Mouse (Mus musculus): Measurements from ENCODE around the gene Cep89. TPM values are rescaled to one million over a fixed set of nuclear protein-coding genes. Genes with fewer than 3 reads are reported as not detected.
A peak's percentile ranks its signal among the peaks of the same experiment; 100 is the strongest.

The Cep89 gene
- polyA plus RNA-seq (2012; rRNA removed): 16.7 and 17.2 TPM in 2 replicates

DNA sequence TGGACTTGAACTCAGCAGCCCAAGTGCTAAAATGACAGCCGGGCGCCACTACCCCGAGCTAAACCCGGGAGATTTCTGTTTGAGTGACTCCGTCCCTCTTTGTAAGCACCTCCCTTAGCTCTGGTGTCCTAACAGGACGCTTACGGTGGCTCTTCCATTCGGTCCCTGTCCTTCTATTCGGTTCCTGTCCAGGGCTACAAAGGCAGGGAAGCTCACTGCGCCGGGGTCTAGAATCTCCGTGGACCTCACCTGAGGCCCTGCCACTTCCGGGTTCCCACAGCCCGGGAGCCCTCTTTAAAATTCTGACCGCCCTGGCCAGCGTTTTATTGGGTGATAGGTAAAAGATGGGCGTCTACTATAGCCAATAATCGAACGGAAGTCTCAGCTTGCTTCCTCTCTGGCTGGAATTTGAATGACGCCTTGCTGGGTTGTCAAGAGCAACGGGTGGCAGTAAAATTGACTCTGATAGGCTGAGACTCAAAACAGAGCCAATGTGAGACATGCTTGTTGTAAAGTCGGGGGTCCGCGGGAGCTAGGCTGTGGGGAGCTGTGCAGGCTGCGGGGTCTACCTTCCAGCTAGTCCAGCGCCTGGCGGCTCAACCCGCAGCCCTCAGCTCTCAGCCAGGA lies at the start of gene Cep89, which contains the start of gene Faap24:
Cep89 (plus strand) TSS at position 494 of the 627 bp plus-strand sequence.
Faap24 (minus strand) TSS at position 295 of the 627 bp plus-strand sequence.
- peak; percentile 53; the same call in 1 of the 2 replicates for TF ChIP-seq POLR2A (IDR thresholded peaks at IDR 0.05; ENCODE audit: borderline replicate concordance, insufficient read depth, low read length)
- no peak for TF ChIP-seq CTCF (IDR thresholded peaks at IDR 0.05; ENCODE audit: borderline replicate concordance, insufficient read depth, low read depth, low read length)
- peak; percentile 98 to 99 for DNase-seq
- no peaks in the 10 kb centered on the region for H3K27me3 ChIP-seq (ENCODE audit: control insufficient read depth, insufficient read depth, low read length)
- peaks cover 6% of the 10 kb centered on the region; the same call in 1 of the 2 replicates for H3K4me1 ChIP-seq (ENCODE audit: control insufficient read depth, insufficient read depth, low read length)
- peak within 1 kb of the TSS; percentile 96 for H3K4me3 ChIP-seq (replicated peaks; ENCODE audit: insufficient read depth, low read depth, low read length)
- no peak within 1 kb of the TSS for H3K27ac ChIP-seq (ENCODE audit: insufficient read depth, low read length)
- under 1% methylated on average over 28 of the region's 28 CpGs for WGBS

DNA sequence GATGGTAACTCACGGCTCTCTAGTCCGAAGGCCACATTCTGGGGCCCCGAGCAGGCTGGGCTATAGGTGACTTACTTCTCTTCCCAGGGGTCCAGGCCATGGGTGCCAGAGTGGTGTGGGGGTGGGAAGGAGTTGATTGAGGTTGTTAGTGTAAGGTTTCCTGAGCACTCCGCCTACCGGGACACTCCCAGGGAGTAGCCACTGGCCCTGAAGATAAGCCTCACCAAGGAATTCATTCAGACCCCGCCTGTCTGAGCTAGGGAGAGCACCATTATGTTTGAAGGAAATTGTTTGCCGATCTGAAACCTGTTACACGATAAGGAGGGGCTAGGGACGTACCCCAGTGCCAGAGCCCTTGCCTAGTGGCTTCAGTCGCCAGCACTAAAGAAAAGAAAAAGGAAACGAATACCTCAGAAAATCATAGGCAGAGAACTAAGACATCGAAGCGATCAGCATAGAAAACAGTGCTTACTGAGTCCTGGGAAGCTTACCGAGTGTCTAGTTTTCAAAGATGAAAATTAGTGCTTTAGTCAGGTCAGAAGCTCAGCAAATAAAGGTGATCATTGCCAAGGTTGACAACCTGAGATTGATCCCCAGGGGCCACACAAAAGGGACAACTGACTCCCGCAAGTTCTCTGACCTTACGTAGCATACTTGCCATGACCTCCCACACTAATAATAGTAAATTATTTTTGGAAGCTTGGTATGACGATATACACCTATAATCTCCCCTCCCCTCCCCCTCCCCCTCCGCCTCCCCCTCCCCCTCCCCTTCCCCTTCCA lies 48.7 kb upstream of the Cep89 start:
- no peak for TF ChIP-seq POLR2A (IDR thresholded peaks at IDR 0.05; ENCODE audit: borderline replicate concordance, insufficient read depth, low read length)
- no peak overlapping the region for H3K4me3 ChIP-seq (replicated peaks; ENCODE audit: insufficient read depth, low read depth, low read length)
- WGBS: 79% methylated on average over 18 of the region's 18 CpGs
- no peaks in the 10 kb centered on the region for H3K27me3 ChIP-seq (ENCODE audit: control insufficient read depth, insufficient read depth, low read length)
- no peaks in the 10 kb centered on the region for H3K4me1 ChIP-seq (ENCODE audit: control insufficient read depth, insufficient read depth, low read length)
- H3K27ac ChIP-seq (ENCODE audit: insufficient read depth, low read length): no peak overlapping the region
- no peak for DNase-seq

DNA sequence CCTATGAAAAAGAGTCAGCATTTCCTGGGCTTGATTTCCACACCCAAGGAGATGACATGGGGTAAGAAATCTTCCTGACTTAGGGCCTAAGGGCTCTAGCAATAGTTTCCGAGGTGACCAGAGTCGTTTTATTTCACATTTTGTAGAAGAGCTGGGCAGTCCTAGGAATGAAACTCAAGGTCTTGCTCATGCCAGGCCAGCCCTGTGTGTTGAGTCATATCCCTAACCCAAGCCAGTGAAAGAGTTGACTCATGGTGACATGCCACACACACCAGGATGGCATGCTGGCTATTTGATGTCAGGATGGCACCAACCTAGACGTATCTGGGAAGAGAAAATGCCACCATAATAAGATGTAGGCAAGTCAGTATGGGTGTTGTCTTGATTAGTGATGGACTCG lies 47.8 kb upstream of the Cep89 start:
- Histone ChIP-seq H3K4me3 (replicated peaks; ENCODE audit: insufficient read depth, low read depth, low read length) (no peak overlapping the region), H3K4me1 (ENCODE audit: control insufficient read depth, insufficient read depth, low read length) (no peaks in the 10 kb centered on the region), H3K27me3 (ENCODE audit: control insufficient read depth, insufficient read depth, low read length) (no peaks in the 10 kb centered on the region), H3K27ac (ENCODE audit: insufficient read depth, low read length) (no peak overlapping the region)
- 71% methylated on average over 4 of the region's 4 CpGs for WGBS
- TF ChIP-seq CTCF (IDR thresholded peaks at IDR 0.05; ENCODE audit: borderline replicate concordance, insufficient read depth, low read depth, low read length) (no peak), POLR2A (IDR thresholded peaks at IDR 0.05; ENCODE audit: borderline replicate concordance, insufficient read depth, low read length) (no peak)
- DNase-seq: no peak

DNA sequence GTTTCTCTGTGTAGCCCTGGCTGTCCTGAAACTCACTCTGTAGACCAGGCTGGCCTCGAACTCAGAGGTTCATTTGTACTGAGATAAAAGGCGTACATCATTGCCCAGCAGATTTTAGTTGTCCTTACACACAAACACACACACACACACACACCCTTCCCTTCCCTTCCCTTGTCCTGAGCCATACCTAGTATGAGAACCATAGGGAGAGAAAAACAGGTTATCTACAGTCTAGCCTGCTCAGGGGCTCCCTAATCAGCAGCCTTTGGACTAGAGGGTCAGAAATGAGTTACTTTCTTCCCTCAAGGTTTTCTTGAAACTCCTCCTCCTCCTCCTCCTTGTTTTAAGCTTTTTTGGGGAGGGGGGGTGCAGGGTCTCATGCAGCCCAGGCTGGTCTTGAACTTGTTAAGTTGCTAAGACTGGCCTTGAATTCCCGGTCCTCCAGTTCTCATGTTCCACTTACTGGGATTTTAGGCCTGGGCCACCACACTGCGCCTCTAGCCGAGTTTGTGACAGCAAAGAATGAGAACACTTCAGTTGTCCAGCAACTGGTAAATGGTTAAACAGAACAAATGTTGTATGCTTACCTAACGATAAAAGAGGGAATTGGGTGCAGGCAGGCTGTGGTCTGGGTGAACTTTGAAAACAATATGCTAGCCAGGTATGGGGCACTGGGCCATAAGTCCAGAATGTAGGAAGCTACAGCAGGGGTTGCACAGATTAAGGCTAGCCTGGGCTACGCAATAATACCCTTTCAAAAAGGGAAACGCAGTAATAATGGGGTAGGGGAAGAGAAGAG lies 46.8 kb upstream of the Cep89 start:
- Histone ChIP-seq H3K4me1 (ENCODE audit: control insufficient read depth, insufficient read depth, low read length) (no peaks in the 10 kb centered on the region), H3K27ac (ENCODE audit: insufficient read depth, low read length) (no peak overlapping the region), H3K4me3 (replicated peaks; ENCODE audit: insufficient read depth, low read depth, low read length) (no peak overlapping the region), H3K27me3 (ENCODE audit: control insufficient read depth, insufficient read depth, low read length) (no peaks in the 10 kb centered on the region)
- no peak for TF ChIP-seq CTCF (IDR thresholded peaks at IDR 0.05; ENCODE audit: borderline replicate concordance, insufficient read depth, low read depth, low read length)
- TF ChIP-seq POLR2A (IDR thresholded peaks at IDR 0.05; ENCODE audit: borderline replicate concordance, insufficient read depth, low read length): no peak
- 88% methylated on average over 8 of the region's 8 CpGs for WGBS
- DNase-seq: no peak

DNA sequence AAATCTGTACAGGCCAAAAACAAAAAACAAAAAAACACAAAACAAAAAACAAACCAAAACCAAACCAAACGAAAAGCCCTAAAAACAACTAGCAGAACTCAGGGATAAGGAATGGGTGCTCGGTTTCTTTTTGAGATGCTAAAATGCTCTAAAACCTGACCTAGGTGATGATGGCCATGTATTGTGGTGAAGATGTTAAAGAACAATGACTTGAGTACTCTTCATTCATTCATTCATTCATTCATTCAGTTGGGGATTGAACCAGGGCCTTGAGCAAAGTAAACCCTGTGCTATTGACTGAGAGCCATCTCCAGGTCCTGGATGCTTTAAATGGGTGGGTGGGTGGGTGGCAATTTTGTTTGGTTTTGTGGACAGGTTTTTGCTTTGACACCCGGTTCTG lies 45.7 kb upstream of the Cep89 start:
- TF ChIP-seq POLR2A (IDR thresholded peaks at IDR 0.05; ENCODE audit: borderline replicate concordance, insufficient read depth, low read length) (no peak), CTCF (IDR thresholded peaks at IDR 0.05; ENCODE audit: borderline replicate concordance, insufficient read depth, low read depth, low read length) (no peak)
- no peak overlapping the region for H3K4me3 ChIP-seq (replicated peaks; ENCODE audit: insufficient read depth, low read depth, low read length)
- no peaks in the 10 kb centered on the region for H3K4me1 ChIP-seq (ENCODE audit: control insufficient read depth, insufficient read depth, low read length)
- no peak overlapping the region for H3K27ac ChIP-seq (ENCODE audit: insufficient read depth, low read length)
- H3K27me3 ChIP-seq (ENCODE audit: control insufficient read depth, insufficient read depth, low read length): no peaks in the 10 kb centered on the region
- no peak for DNase-seq
- 90% methylated on average over 3 of the region's 3 CpGs for WGBS

DNA sequence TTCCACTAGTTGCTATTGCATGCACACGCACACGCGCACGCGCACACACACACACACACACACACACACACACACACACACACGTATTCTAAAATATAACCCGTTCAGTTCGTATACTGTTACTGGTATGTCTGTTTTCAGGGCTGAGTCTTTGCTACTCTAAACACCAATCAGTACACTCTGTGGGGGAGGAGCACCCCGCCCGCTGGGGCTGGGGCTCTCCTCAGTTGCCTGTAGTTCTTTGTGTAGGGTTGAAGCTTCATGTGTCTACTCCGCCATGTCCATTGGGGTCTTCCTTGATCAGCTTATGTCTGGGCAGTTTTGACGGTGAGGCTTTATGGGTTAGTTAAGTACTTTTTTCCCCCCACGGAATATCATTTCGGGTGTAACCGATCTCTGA lies 43.5 kb upstream of the Cep89 start:
- 94% methylated on average over 15 of the region's 15 CpGs for WGBS
- TF ChIP-seq CTCF (IDR thresholded peaks at IDR 0.05; ENCODE audit: borderline replicate concordance, insufficient read depth, low read depth, low read length) (no peak), POLR2A (IDR thresholded peaks at IDR 0.05; ENCODE audit: borderline replicate concordance, insufficient read depth, low read length) (no peak)
- no peak overlapping the region for H3K4me3 ChIP-seq (replicated peaks; ENCODE audit: insufficient read depth, low read depth, low read length)
- no peaks in the 10 kb centered on the region for H3K27me3 ChIP-seq (ENCODE audit: control insufficient read depth, insufficient read depth, low read length)
- no peak for DNase-seq
- peaks cover 4% of the 10 kb centered on the region for H3K4me1 ChIP-seq (ENCODE audit: control insufficient read depth, insufficient read depth, low read length)
- no peak overlapping the region for H3K27ac ChIP-seq (ENCODE audit: insufficient read depth, low read length)

DNA sequence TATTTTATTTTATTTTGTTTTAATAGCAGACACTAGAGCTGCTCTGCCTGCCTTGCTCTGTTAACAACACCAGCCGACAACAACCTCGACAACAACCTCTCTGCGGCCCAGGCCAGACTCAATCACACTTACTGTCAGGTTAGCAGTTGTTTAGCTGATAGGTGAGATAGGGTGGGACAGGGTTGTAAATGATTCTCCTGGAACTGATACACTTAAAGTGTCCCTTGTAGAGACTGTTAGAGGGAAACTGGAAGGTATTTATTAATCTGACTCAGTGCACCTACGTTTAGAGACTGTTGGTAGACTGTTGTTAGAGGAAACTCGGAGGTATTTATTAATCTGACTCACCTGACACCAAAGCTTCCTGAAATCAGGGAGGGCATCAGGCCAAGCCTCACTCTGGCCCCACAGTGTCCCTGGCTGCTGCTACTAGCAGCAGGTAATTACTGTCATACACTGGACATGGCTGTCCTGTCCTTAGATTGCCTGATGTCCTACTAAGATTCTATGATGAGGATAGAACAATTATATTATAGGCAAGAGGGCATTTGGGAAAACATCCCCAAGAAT lies 41.4 kb upstream of the Cep89 start:
- TF ChIP-seq POLR2A (IDR thresholded peaks at IDR 0.05; ENCODE audit: borderline replicate concordance, insufficient read depth, low read length) (no peak), CTCF (IDR thresholded peaks at IDR 0.05; ENCODE audit: borderline replicate concordance, insufficient read depth, low read depth, low read length) (no peak)
- Histone ChIP-seq H3K4me1 (ENCODE audit: control insufficient read depth, insufficient read depth, low read length) (peaks cover 4% of the 10 kb centered on the region), H3K4me3 (replicated peaks; ENCODE audit: insufficient read depth, low read depth, low read length) (no peak overlapping the region), H3K27ac (ENCODE audit: insufficient read depth, low read length) (no peak overlapping the region), H3K27me3 (ENCODE audit: control insufficient read depth, insufficient read depth, low read length) (no peaks in the 10 kb centered on the region)
- WGBS: 73% methylated on average over 5 of the region's 5 CpGs
- no peak for DNase-seq
